Mouse (Mus musculus): Measurements from ENCODE around the gene Plekhm3. TPM values are rescaled to one million over a fixed set of nuclear protein-coding genes. Genes with fewer than 3 reads are reported as not detected.

Plekhm3 gene
- polyA plus RNA-seq, 1 experiment, result 7.4 TPM

- TF ChIP-seq CTCF (IDR thresholded peaks at IDR 0.05; ENCODE audit: borderline replicate concordance, extremely low read depth, insufficient read depth, insufficient read length), result no peak
- TF ChIP-seq POLR2A (IDR thresholded peaks at IDR 0.05; ENCODE audit: borderline replicate concordance, extremely low read depth, insufficient read depth, insufficient read length, poor library complexity, severe bottlenecking), result no peak
- no peak for DNase-seq (ENCODE audit: low read depth)
Measured at GRCm38 (mm10) chr1:64848996-64849395, 107.6 kb downstream of the Plekhm3 start.

- DNase-seq (ENCODE audit: low read depth), result peak; percentile 37
- no peak for TF ChIP-seq POLR2A (IDR thresholded peaks at IDR 0.05; ENCODE audit: borderline replicate concordance, extremely low read depth, insufficient read depth, insufficient read length, poor library complexity, severe bottlenecking)
- TF ChIP-seq CTCF (IDR thresholded peaks at IDR 0.05; ENCODE audit: borderline replicate concordance, extremely low read depth, insufficient read depth, insufficient read length), result no peak
Measured at GRCm38 (mm10) chr1:64848081-64848480, 108.5 kb downstream of the Plekhm3 start.

DNA sequence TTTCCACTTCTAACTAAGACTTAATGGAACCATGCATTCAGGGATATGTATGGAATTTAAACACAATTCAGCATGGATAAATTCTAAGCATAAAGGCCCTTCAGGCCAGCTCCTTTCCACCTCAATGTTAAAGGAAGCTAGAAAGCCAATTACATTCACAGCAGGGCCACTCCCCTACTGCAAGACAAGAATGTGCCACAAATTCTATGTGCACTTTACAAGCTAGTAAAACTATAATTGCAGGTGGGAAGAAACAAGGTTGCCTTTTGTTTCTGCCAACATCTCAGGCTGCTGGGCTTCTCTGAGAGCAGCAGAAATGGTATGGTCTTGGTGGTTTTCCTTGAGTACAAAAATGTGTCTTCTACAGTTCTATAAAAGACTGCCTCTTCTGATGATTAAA lies 109.1 kb downstream of the Plekhm3 start:
- no peak for DNase-seq (ENCODE audit: low read depth)
- no peak for TF ChIP-seq POLR2A (IDR thresholded peaks at IDR 0.05; ENCODE audit: borderline replicate concordance, extremely low read depth, insufficient read depth, insufficient read length, poor library complexity, severe bottlenecking)
- no peak for TF ChIP-seq CTCF (IDR thresholded peaks at IDR 0.05; ENCODE audit: borderline replicate concordance, extremely low read depth, insufficient read depth, insufficient read length)

DNA sequence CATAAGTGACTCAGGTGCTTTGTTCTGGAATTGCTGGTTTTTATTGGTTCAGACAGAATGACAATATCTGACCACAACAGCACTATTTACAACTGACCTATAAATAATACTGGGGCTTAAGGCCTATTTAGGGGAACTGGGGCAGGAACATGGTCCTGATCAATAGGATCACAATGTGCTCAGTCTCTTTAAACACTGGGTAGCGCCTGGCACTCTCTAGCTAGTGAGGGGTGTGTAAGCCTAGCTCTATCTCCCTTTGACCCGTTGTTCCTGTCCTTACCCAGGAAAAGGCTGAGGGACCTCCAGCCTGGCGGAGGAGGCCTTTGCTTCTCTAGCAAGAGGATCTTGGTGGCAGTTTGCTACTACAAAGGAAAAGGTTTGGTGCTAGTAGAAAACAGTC lies 111.6 kb downstream of the Plekhm3 start:
- DNase-seq (ENCODE audit: low read depth), result no peak
- TF ChIP-seq POLR2A (IDR thresholded peaks at IDR 0.05; ENCODE audit: borderline replicate concordance, extremely low read depth, insufficient read depth, insufficient read length, poor library complexity, severe bottlenecking) (no peak), CTCF (IDR thresholded peaks at IDR 0.05; ENCODE audit: borderline replicate concordance, extremely low read depth, insufficient read depth, insufficient read length) (no peak)

DNA sequence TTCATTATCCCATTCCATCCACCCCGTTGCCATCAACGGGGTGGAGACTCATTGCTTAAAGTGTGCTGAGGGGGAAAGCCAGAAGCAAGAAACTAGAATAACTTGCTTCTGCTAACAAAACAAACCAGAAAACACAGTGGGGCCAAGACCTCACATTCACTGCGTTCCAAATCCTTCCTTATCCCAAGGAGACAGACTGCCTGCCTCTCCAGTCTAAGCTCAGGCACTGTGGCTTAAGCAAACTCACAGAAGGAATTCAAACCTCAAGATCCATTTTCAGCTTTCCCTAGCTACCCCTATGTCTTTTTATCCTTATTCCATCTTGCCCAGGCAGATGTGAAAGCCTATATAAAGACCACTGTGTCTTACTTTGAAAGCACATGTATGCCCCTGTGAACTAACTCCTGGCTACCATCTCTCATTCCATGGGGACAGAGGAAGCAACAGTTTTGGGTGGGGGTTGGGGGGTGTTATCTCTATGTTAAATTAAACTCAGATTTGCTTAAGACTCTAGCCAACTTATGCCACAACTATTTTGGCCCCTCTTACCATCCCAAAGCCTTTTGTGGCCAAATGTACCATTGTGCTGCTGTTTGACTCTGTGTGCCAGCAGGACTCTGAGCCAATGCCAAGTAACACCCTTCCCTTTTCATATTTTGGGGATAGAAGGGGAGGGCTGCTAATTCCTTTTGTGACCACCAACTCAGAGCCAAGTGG lies 112.6 kb downstream of the Plekhm3 start:
- TF ChIP-seq CTCF (IDR thresholded peaks at IDR 0.05; ENCODE audit: borderline replicate concordance, extremely low read depth, insufficient read depth, insufficient read length), result no peak
- TF ChIP-seq POLR2A (IDR thresholded peaks at IDR 0.05; ENCODE audit: borderline replicate concordance, extremely low read depth, insufficient read depth, insufficient read length, poor library complexity, severe bottlenecking), result no peak
- DNase-seq (ENCODE audit: low read depth), result no peak

DNA sequence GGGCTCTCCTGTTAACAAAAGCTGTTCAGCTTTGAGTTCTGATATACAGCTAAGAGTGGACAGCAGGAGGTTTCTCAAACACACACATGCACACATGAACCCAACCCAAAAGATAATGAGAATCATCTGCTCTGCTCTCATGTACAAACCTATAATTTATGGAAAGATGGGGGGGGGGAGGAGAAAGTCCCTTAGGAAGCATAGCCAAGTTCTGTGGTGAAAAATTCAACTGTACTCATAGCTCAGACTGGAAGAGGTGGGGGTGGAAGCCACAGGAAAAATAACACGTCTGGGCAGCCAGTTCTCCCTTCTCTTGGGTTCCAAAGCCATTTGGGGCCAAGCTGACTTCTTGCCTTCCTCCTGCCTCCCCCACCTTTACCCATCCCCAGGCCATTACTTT lies 115.7 kb downstream of the Plekhm3 start:
- TF ChIP-seq CTCF (IDR thresholded peaks at IDR 0.05; ENCODE audit: borderline replicate concordance, extremely low read depth, insufficient read depth, insufficient read length) (no peak), POLR2A (IDR thresholded peaks at IDR 0.05; ENCODE audit: borderline replicate concordance, extremely low read depth, insufficient read depth, insufficient read length, poor library complexity, severe bottlenecking) (no peak)
- no peak for DNase-seq (ENCODE audit: low read depth)

DNA sequence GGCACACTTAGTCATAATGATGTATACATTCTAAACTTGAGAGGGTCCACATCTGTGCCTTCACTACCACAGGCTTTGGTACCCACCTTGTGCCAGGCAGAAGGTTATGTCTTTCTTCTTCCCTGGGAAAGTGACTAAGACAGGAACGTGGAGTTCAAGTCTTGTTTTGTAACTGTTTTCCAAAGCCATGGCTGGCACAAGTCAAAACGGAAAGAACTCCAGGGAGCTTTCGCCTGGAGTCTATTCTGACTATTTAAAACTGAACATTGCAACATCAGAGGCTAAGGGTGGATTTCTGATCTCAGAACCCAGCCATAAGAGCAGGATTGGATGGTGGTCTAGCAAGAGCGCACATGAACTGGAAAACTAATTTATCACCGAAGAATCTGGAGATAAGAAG lies 120.0 kb downstream of the Plekhm3 start:
- TF ChIP-seq CTCF (IDR thresholded peaks at IDR 0.05; ENCODE audit: borderline replicate concordance, extremely low read depth, insufficient read depth, insufficient read length) (no peak), POLR2A (IDR thresholded peaks at IDR 0.05; ENCODE audit: borderline replicate concordance, extremely low read depth, insufficient read depth, insufficient read length, poor library complexity, severe bottlenecking) (no peak)
- DNase-seq (ENCODE audit: low read depth), result no peak

DNA sequence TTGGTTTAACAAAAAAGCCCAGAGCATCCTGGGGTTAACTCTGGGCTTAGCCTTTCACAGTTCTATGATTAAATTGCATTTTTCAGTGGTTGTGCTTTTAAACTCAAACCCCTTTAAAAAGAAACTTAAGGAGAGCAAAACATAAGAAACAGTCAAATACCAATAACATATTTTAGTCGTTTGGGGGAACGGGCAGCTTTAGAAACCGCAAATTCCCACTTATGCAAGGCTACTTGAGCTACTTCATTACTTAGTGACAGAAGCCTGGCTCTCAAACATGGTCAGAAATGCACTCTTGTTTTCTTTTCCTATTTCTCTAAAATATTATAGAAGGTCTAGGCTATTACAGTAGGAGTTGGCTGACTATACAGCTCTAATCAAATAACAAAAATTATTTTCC lies 120.5 kb downstream of the Plekhm3 start:
- no peak for DNase-seq (ENCODE audit: low read depth)
- TF ChIP-seq POLR2A (IDR thresholded peaks at IDR 0.05; ENCODE audit: borderline replicate concordance, extremely low read depth, insufficient read depth, insufficient read length, poor library complexity, severe bottlenecking), result no peak
- no peak for TF ChIP-seq CTCF (IDR thresholded peaks at IDR 0.05; ENCODE audit: borderline replicate concordance, extremely low read depth, insufficient read depth, insufficient read length)

DNA sequence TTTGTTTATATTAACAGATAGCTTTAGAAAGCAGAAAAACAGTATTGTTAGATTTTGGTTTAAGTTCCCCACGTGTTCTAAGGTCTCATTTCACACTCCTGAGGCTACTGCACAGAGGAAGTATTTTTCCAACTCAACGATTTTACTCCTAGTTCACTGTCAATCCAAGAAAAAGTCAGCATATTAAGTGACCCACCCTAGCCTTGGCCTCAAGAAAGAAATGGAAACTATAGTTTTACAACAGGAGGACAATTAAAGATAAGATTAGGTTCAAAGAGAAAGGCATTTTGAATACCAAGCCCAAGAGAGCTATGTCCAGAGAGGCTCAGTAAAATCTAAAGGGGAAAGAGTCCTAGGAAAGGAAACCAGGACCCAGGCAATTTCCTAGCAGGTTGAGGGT lies 125.1 kb downstream of the Plekhm3 start:
- DNase-seq (ENCODE audit: low read depth), result no peak
- no peak for TF ChIP-seq POLR2A (IDR thresholded peaks at IDR 0.05; ENCODE audit: borderline replicate concordance, extremely low read depth, insufficient read depth, insufficient read length, poor library complexity, severe bottlenecking)
- TF ChIP-seq CTCF (IDR thresholded peaks at IDR 0.05; ENCODE audit: borderline replicate concordance, extremely low read depth, insufficient read depth, insufficient read length), result no peak

DNA sequence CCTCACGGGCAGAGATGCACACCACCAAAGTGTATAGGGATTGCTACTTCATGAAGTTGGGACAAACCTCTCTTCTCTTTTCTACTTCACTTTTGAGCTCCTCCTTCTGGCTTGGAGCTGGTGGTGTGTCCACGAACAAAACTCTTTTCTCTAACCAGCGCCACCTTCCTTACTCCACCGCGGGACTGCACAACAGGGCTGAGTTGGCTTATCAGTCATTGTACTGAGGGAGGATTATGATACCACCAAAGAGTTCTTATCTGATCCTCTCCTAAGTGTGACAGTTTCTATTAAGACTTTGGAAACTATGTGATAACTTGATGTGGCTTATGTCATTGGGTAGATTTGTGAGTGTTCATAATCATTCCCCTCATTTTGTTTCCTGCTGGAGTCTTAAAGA lies 129.2 kb downstream of the Plekhm3 start:
- TF ChIP-seq CTCF (IDR thresholded peaks at IDR 0.05; ENCODE audit: borderline replicate concordance, extremely low read depth, insufficient read depth, insufficient read length) (no peak), POLR2A (IDR thresholded peaks at IDR 0.05; ENCODE audit: borderline replicate concordance, extremely low read depth, insufficient read depth, insufficient read length, poor library complexity, severe bottlenecking) (no peak)
- DNase-seq (ENCODE audit: low read depth), result no peak

DNA sequence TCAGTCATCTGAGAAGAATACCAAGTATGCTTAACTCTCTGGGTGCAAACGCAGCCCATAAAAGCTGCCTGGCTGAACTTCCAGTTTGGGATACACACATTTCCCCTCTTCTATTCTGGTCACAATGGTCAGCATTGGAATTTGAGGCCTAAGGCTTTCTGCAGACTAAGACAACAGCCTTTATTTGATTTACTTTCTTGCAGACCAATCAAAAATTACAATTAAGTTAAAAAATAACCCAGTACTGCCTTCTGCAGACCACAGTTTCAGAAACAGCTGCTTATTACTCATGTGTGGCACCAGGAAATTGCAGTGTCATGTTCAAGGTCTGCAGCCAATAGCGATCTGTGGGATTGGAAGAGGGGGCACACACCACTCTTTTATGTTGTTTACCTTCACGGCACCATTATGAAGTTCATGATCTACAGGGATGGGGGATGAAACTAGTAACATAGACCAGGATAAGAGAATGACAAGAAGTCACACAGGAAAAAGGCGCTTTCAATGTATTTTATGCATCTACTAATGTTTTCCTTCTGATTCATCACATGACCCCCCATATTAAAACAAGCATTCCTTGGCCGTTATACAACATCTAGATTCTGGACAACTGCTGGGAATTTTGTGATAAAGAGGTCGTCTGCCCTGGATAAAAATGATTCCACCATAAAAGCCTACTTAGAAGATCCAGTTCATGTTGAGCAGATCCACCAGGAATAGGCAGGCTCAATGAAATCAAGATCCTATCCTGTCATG lies 130.1 kb downstream of the Plekhm3 start:
- TF ChIP-seq CTCF (IDR thresholded peaks at IDR 0.05; ENCODE audit: borderline replicate concordance, extremely low read depth, insufficient read depth, insufficient read length), result no peak
- TF ChIP-seq POLR2A (IDR thresholded peaks at IDR 0.05; ENCODE audit: borderline replicate concordance, extremely low read depth, insufficient read depth, insufficient read length, poor library complexity, severe bottlenecking), result no peak
- no peak for DNase-seq (ENCODE audit: low read depth)

DNA sequence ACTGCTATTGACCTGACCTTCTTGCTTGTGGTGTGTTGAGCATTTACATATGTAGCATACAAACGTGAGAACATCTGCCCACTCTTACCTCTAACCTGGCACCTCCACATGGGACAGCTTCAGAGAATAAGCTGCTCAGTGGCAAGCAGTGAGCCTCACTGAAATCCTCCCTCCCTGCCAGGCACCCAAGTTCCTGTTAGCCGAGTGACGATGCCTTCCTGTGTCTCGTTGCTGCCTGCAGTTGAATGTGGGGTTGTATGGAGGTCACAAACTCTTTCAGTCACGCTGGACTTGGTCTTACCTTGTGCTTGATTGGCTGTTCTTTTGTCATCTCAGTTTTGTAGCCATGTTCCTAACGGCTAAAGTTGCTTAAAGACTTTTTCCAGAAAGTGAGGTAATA lies 133.1 kb downstream of the Plekhm3 start:
- TF ChIP-seq POLR2A (IDR thresholded peaks at IDR 0.05; ENCODE audit: borderline replicate concordance, extremely low read depth, insufficient read depth, insufficient read length, poor library complexity, severe bottlenecking) (no peak), CTCF (IDR thresholded peaks at IDR 0.05; ENCODE audit: borderline replicate concordance, extremely low read depth, insufficient read depth, insufficient read length) (no peak)
- DNase-seq (ENCODE audit: low read depth), result no peak
